Mouse (Mus musculus): ENCODE measurements around the gene Hs2st1.

The Hs2st1 gene

GRCm38 (mm10) chr3:144398166-144398565 lies 171.8 kb downstream of the Hs2st1 start:
- no peak for DNase-seq (ENCODE audit: low read depth, low spot score)

DNA sequence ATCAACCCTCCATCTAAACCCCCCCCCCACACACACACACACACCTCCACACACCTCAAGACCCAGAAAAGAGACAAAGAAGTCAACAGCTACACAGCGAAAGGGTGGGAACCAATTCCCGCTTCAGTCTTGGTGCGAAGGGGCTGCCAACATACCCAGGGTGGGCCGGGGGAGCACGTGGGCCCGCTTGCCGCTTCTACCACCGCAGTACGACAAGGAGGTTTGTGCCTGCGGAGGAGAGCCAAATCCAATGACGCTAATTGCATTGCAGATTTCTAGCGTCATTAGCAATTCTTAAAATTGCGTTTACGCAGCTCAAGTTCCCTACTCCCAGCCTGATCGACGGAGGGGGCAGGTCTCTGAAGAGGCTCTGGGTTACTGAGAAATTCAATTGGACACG lies 173.5 kb downstream of the Hs2st1 start:
- no peak for DNase-seq (ENCODE audit: low read depth, low spot score)

GRCm38 (mm10) chr3:144394454-144394943 lies 175.5 kb downstream of the Hs2st1 start:
- no peak for DNase-seq (ENCODE audit: low read depth, low spot score)

DNA sequence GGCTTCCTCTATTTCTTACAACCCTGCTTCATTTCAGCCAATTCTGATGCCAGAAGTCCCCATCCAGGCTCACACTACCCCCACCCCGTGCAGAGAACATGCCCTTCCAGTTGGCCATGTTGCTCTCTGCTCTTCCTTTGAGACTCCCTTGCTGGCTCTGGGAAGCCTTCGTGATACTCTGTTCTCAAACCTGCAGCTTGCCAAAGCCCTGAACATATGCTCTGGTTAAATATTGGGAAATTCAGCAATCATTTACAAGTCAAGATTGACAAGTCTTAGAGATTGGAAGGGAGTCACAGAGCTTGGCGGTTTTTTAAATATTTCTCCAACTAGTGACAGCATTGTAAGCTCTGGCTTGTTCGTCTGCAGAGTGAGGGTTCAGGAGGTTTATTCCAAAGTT lies 183.5 kb downstream of the Hs2st1 start:
- DNase-seq (ENCODE audit: low read depth, low spot score) = no peak

GRCm38 (mm10) chr3:144384648-144385047 lies 185.3 kb downstream of the Hs2st1 start:
- DNase-seq (ENCODE audit: low read depth, low spot score) = no peak

DNA sequence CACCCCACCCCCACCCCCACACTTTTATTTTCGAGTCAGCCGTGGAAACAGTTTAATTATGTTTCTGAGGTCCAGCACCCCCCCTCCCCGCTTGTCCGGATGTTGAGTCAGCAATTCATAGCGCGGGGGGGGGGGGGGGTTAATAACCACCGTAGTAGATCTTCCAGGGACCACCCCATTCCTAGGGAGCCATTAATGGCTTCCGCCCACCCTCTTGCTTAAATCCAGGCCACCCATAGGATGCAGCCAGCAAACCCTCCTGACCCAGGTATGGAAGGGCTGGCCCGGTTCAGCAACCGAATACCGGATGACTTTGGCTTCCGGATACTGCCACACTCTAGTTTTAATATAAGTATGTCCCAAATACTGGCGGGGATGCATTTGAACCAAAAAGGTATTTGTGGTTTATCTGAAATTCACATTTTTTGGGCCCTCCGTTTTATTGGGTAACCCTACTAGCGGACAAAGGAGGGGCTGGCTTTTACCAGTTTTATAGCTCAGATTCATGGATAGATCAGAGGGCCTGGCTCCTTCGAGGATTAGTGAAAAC lies 188.5 kb downstream of the Hs2st1 start:
- no peak for DNase-seq (ENCODE audit: low read depth, low spot score)

GRCm38 (mm10) chr3:144380921-144381320 lies 189.1 kb downstream of the Hs2st1 start:
- DNase-seq (ENCODE audit: low read depth, low spot score) = peak; percentile 68

DNA sequence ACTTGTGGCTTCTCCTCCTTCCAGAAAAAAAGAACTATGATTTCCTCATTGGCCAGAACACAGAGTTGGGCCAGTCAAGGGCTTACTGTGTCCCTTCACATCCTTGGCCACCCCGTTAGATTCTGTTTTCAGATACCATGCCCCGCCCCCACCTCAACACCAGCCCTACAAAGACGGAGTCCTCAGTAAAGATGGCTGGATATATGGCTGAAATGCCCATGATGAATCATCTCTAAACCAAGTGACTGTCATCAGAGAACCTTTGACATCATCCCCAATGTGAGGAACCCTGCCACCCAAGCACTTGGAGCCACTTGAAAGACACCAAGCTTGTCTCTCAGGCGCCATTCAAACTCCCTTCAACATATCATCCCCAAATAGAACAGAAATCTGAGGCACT lies 190.2 kb downstream of the Hs2st1 start:
- no peak for DNase-seq (ENCODE audit: low read depth, low spot score)
